In the genomic region with DNA sequence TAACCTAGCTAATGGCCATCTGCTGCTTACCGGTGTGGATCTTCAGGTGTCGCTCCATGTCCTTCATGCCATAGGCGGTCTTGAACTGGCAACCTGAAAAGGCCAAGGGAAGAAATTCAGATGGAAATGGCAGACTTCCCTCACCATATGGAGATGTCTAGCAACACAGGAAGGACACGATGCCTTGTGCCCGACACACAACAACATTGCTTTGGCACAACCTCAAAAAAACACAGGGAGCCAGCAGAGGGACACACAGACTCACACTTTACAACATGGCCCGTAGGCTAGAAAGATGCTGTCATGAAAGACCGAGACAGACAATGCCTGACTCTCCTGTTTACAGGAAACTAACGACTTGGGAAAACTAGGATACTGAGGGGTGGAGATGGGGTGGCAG, we compare ENCODE assay signal across 29 mouse cellular contexts. TPM values are rescaled to one million over a fixed set of nuclear protein-coding genes. Genes with fewer than 3 reads are reported as not detected.
DNase-seq lines count a peak whose midpoint lies in the region; ATAC-seq and TF ChIP-seq lines count a peak whose summit lies in the region.
"Had no signal": no experiment of that assay in that cellular context is flagged by ENCODE, and none has a peak within 500 bp of the region (broad histone marks: within the 10 kb centered on the region; RNA-seq: fewer than 3 reads in every experiment).

No protein-coding gene starts in this region.

- peak overlapping the region; percentile 76 for H3K27ac ChIP-seq in forebrain, embryonic 13.5 days
- H3K27ac ChIP-seq in forebrain, embryonic 12.5 days, result no peak overlapping the region
- H3K27ac ChIP-seq in forebrain, embryonic 16.5 days (ENCODE audit: low read length), result peak overlapping the region; percentile 47
- H3K27ac ChIP-seq in forebrain, embryonic 11.5 days (ENCODE audit: low read depth, low read length), result no peak overlapping the region
- peak overlapping the region; percentile 56; the same call in 1 of the 2 replicates for H3K27ac ChIP-seq in hindbrain, postnatal 0 days
- no peak overlapping the region for H3K27ac ChIP-seq in hindbrain, embryonic 16.5 days (ENCODE audit: low read depth, low read length)
- H3K27ac ChIP-seq: embryonic facial prominence, embryonic 12.5 days; embryonic facial prominence, embryonic 15.5 days; heart, adult 2 months; heart, embryonic 10.5 days; heart, embryonic 13.5 days had no signal

- H3K4me3 ChIP-seq in forebrain, embryonic 13.5 days, result no peak overlapping the region
- no peak overlapping the region for H3K4me3 ChIP-seq in forebrain, embryonic 12.5 days (replicated peaks)
- no peak overlapping the region for H3K4me3 ChIP-seq in forebrain, embryonic 16.5 days (replicated peaks; ENCODE audit: low read length)
- no peak overlapping the region for H3K4me3 ChIP-seq in forebrain, embryonic 11.5 days (ENCODE audit: low read depth, low read length)
- H3K4me3 ChIP-seq in hindbrain, postnatal 0 days (ENCODE audit: low read length), result no peak overlapping the region
- no peak overlapping the region for H3K4me3 ChIP-seq in hindbrain, embryonic 16.5 days (ENCODE audit: low read length)
- H3K4me3 ChIP-seq: embryonic facial prominence, embryonic 12.5 days; embryonic facial prominence, embryonic 15.5 days; heart, adult 2 months; heart, embryonic 10.5 days; heart, embryonic 13.5 days; hindbrain, embryonic 12.5 days had no signal

- H3K36me3 ChIP-seq in forebrain, embryonic 13.5 days (ENCODE audit: poor library complexity, severe bottlenecking), result peaks cover 71% of the 10 kb centered on the region
- peaks cover 61% of the 10 kb centered on the region for H3K36me3 ChIP-seq in forebrain, embryonic 12.5 days (replicated peaks)
- H3K36me3 ChIP-seq in forebrain, embryonic 16.5 days (ENCODE audit: control insufficient read depth, insufficient read depth), result peaks cover 10% of the 10 kb centered on the region; the same call in 1 of the 2 replicates
- peaks cover 7% of the 10 kb centered on the region; the same call in 1 of the 2 replicates for H3K36me3 ChIP-seq in forebrain, embryonic 11.5 days (ENCODE audit: control insufficient read depth, insufficient read depth, low read length)
- H3K36me3 ChIP-seq in hindbrain, postnatal 0 days (ENCODE audit: insufficient read depth, low read length), result peaks cover 39% of the 10 kb centered on the region
- H3K36me3 ChIP-seq in hindbrain, embryonic 16.5 days (ENCODE audit: control insufficient read depth, insufficient read depth, low read length), result peaks cover 29% of the 10 kb centered on the region

- no peaks in the 10 kb centered on the region for H3K4me1 ChIP-seq in forebrain, embryonic 13.5 days
- H3K4me1 ChIP-seq in forebrain, embryonic 12.5 days, result no peaks in the 10 kb centered on the region
- peaks cover 3% of the 10 kb centered on the region; the same call in 1 of the 2 replicates for H3K4me1 ChIP-seq in forebrain, embryonic 16.5 days (replicated peaks; ENCODE audit: control insufficient read depth, insufficient read depth, low read length)
- H3K4me1 ChIP-seq in forebrain, embryonic 11.5 days (replicated peaks; ENCODE audit: control insufficient read depth, insufficient read depth, low read length), result no peaks in the 10 kb centered on the region
- H3K4me1 ChIP-seq in hindbrain, postnatal 0 days (ENCODE audit: insufficient read depth, low read length), result no peaks in the 10 kb centered on the region
- no peaks in the 10 kb centered on the region for H3K4me1 ChIP-seq in hindbrain, embryonic 16.5 days (ENCODE audit: control insufficient read depth, insufficient read depth, low read depth, low read length)
- H3K4me1 ChIP-seq: embryonic facial prominence, embryonic 12.5 days; embryonic facial prominence, embryonic 15.5 days; heart, embryonic 10.5 days; heart, embryonic 13.5 days; hindbrain, embryonic 12.5 days had no signal

- H3K9ac ChIP-seq in forebrain, embryonic 13.5 days, result no peak overlapping the region
- no peak overlapping the region for H3K9ac ChIP-seq in forebrain, embryonic 12.5 days
- no peak overlapping the region for H3K9ac ChIP-seq in forebrain, embryonic 16.5 days (replicated peaks; ENCODE audit: low read depth, low read length)
- no peak overlapping the region for H3K9ac ChIP-seq in forebrain, embryonic 11.5 days (ENCODE audit: low read length)
- H3K9ac ChIP-seq in hindbrain, postnatal 0 days (replicated peaks; ENCODE audit: low read length), result no peak overlapping the region
- H3K9ac ChIP-seq in hindbrain, embryonic 16.5 days (ENCODE audit: low read depth, low read length), result no peak overlapping the region
- H3K9ac ChIP-seq: embryonic facial prominence, embryonic 12.5 days; embryonic facial prominence, embryonic 15.5 days; heart, embryonic 13.5 days; hindbrain, embryonic 12.5 days had no signal

- no peak overlapping the region for H3K4me2 ChIP-seq in forebrain, embryonic 13.5 days
- no peak overlapping the region for H3K4me2 ChIP-seq in forebrain, embryonic 12.5 days
- no peak overlapping the region for H3K4me2 ChIP-seq in forebrain, embryonic 16.5 days (ENCODE audit: low read length)
- no peak overlapping the region for H3K4me2 ChIP-seq in forebrain, embryonic 11.5 days (ENCODE audit: low read depth, low read length, severe bottlenecking)
- no peak overlapping the region for H3K4me2 ChIP-seq in hindbrain, postnatal 0 days (ENCODE audit: low read depth, low read length)
- H3K4me2 ChIP-seq in hindbrain, embryonic 16.5 days (ENCODE audit: low read length), result no peak overlapping the region
- H3K4me2 ChIP-seq: embryonic facial prominence, embryonic 12.5 days; embryonic facial prominence, embryonic 15.5 days; heart, embryonic 13.5 days; hindbrain, embryonic 12.5 days had no signal

- WGBS in forebrain, embryonic 13.5 days, result 86% methylated on average over 8 of the region's 8 CpGs
- WGBS in forebrain, embryonic 12.5 days, result 90% methylated on average over 8 of the region's 8 CpGs
- 73% methylated on average over 8 of the region's 8 CpGs for WGBS in forebrain, embryonic 16.5 days
- WGBS in forebrain, embryonic 11.5 days, result 93% methylated on average over 8 of the region's 8 CpGs
- WGBS in hindbrain, postnatal 0 days, result 75% methylated on average over 8 of the region's 8 CpGs
- WGBS in hindbrain, embryonic 16.5 days, result 79% methylated on average over 8 of the region's 8 CpGs

- TF ChIP-seq CTCF in hindbrain, postnatal 0 days (IDR thresholded peaks at IDR 0.05; ENCODE audit: low read depth), result no peak

- no peak for DNase-seq in forebrain, embryonic 11.5 days (ENCODE audit: low spot score)
- DNase-seq in hindbrain, postnatal 0 days (ENCODE audit: low spot score), result no peak
- no peak for DNase-seq in adrenal gland, postnatal 14 days
- DNase-seq: adrenal gland, postnatal 10 days; B cell, adult 2 months; cerebellum, adult 18-20 months; cerebellum, adult 9-10 months; cerebellum, postnatal 25 days; gastrocnemius, postnatal 10 days; gastrocnemius, postnatal 36 days; heart, adult 2 months; heart, postnatal 14 days; heart, postnatal 4 days; kidney, adult 18-20 months; kidney, adult 9 months had no signal

- H3K9me3 ChIP-seq in forebrain, embryonic 13.5 days (replicated peaks), result no peaks in the 10 kb centered on the region
- H3K9me3 ChIP-seq in forebrain, embryonic 12.5 days, result no peaks in the 10 kb centered on the region
- no peaks in the 10 kb centered on the region for H3K9me3 ChIP-seq in forebrain, embryonic 16.5 days (ENCODE audit: control insufficient read depth, low read length)
- no peaks in the 10 kb centered on the region for H3K9me3 ChIP-seq in forebrain, embryonic 11.5 days (ENCODE audit: control insufficient read depth, low read length)
- H3K9me3 ChIP-seq in hindbrain, postnatal 0 days (ENCODE audit: low read length), result no peaks in the 10 kb centered on the region
- H3K9me3 ChIP-seq in hindbrain, embryonic 16.5 days (ENCODE audit: control insufficient read depth, low read length), result no peaks in the 10 kb centered on the region
- H3K9me3 ChIP-seq: embryonic facial prominence, embryonic 12.5 days; embryonic facial prominence, embryonic 15.5 days; G1E; heart, embryonic 10.5 days; heart, embryonic 13.5 days; hindbrain, embryonic 12.5 days had no signal

- H3K27me3 ChIP-seq in forebrain, embryonic 13.5 days, result no peaks in the 10 kb centered on the region
- no peaks in the 10 kb centered on the region for H3K27me3 ChIP-seq in forebrain, embryonic 12.5 days
- H3K27me3 ChIP-seq in forebrain, embryonic 16.5 days (replicated peaks; ENCODE audit: control insufficient read depth, insufficient read depth, low read length), result no peaks in the 10 kb centered on the region
- H3K27me3 ChIP-seq in forebrain, embryonic 11.5 days (ENCODE audit: control insufficient read depth, insufficient read depth, low read length), result no peaks in the 10 kb centered on the region
- H3K27me3 ChIP-seq in hindbrain, postnatal 0 days (ENCODE audit: insufficient read depth, low read length), result no peaks in the 10 kb centered on the region
- no peaks in the 10 kb centered on the region for H3K27me3 ChIP-seq in hindbrain, embryonic 16.5 days (replicated peaks; ENCODE audit: control insufficient read depth, insufficient read depth, low read length)
- H3K27me3 ChIP-seq: CH12.LX; embryonic facial prominence, embryonic 12.5 days; embryonic facial prominence, embryonic 15.5 days; heart, embryonic 13.5 days; hindbrain, embryonic 12.5 days; Patski had no signal

- ATAC-seq in forebrain, embryonic 13.5 days, result no peak
- no peak for ATAC-seq in forebrain, embryonic 12.5 days (ENCODE audit: low FRiP score)
- ATAC-seq in forebrain, embryonic 16.5 days, result no peak
- ATAC-seq in forebrain, embryonic 11.5 days (replicated peaks; ENCODE audit: low FRiP score), result no peak
- no peak for ATAC-seq in hindbrain, postnatal 0 days
- no peak for ATAC-seq in hindbrain, embryonic 16.5 days
- ATAC-seq: inflammation-experienced regulatory T-cells, adult 6 months; intestine, embryonic 16.5 days; Patski had no signal

RNA-seq across cellular contexts. Expression of gene Zfp64, which starts 15.4 kb away (rescaled TPM):
- 28.9 and 30.5 TPM in 2 replicates for polyA plus RNA-seq in forebrain, embryonic 13.5 days (2015; fragmentation: Nextera tagmentation; extraction: Ambion mirVana)
- 35.5 and 38.0 TPM in 2 replicates for polyA plus RNA-seq in forebrain, embryonic 12.5 days (2016; fragmentation: Nextera tagmentation; extraction: Ambion mirVana)
- polyA plus RNA-seq in forebrain, embryonic 16.5 days (2015; fragmentation: Nextera tagmentation; extraction: Ambion mirVana), result 32.7 and 33.3 TPM in 2 replicates
- 37.8 and 39.4 TPM in 2 replicates for polyA plus RNA-seq in forebrain, embryonic 11.5 days (2014; fragmentation: Nextera tagmentation; extraction: Ambion mirVana)
- total RNA-seq in hindbrain, postnatal 0 days (2014; rRNA removed), result 32.1 and 44.3 TPM in 2 replicates
- polyA plus RNA-seq in hindbrain, postnatal 0 days (2015; fragmentation: Nextera tagmentation; extraction: Ambion mirVana), result 24.9 and 27.5 TPM in 2 replicates
- 30.8 and 35.0 TPM in 2 replicates for polyA plus RNA-seq in hindbrain, embryonic 16.5 days (2015; fragmentation: Nextera tagmentation; extraction: Ambion mirVana)
- 17.2 and 19.7 TPM in 2 replicates for total RNA-seq in adrenal gland, postnatal 14 days (2021)

Comparison
In these comparisons a context has a peak if more than half of its experiments do, and no peak if none do; other contexts are left out.
1. H3K27ac ChIP-seq: peak in forebrain, embryonic 13.5 days (single experiment), forebrain, embryonic 16.5 days (single experiment) and hindbrain, postnatal 0 days (single experiment); none in forebrain, embryonic 12.5 days (single experiment), forebrain, embryonic 11.5 days (single experiment) and hindbrain, embryonic 16.5 days (single experiment).